Mouse (Mus musculus) kidney, adult 2 months (tissue): ENCODE data around the gene Cdh6.

ENCODE experiments used
- CTCF ChIP-seq: fragments of 200-500 bp; conservative IDR thresholded peaks from 2 replicates; pipeline ENCODE4 v1.5.1; 2011; ENCODE audit warnings: low read depth, mild to moderate bottlenecking, control low read depth, low read length, moderate library complexity, mixed read lengths; ENCODE audit not compliant: insufficient read depth, insufficient read length
- POLR2A ChIP-seq: fragments of 200-500 bp; IDR thresholded peaks from one replicate; pipeline ENCODE4 v1.6.1; 2011; ENCODE audit warnings: low read depth, low read length, control low read depth

DNA sequence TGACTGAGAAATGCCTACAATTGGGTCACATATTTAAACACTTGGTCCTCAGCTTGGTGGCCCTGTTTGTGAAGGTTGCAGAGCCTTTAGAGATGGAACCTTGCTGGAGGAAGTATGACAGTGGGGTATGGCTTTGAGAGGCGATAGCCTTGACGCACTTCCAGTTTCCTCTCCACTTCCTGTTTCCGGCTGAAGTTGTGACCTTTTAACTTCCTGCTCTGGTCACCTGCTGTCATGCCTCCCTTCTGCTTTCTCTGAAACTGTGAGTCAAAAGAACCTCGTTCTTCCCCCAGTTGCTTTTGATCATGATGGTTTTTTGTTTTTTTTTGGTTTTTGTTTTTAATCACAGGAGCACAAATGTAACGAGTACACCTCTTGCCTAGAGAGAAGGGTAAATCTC, 146.0 kb downstream of the Cdh6 start:
- TF ChIP-seq POLR2A (no peak), CTCF (no peak)
